Mouse (Mus musculus): ENCODE data around the gene Zfp691. TPM values are rescaled to one million over a fixed set of nuclear protein-coding genes. Genes with fewer than 3 reads are reported as not detected.

Zfp691 gene
- total RNA-seq (2012; rRNA removed): 6.3 and 6.7 TPM in 2 replicates
- 1 to 10 TPM in 1 of 2 experiments, not detected in 1; 9.9 TPM for polyA plus RNA-seq (2012; ENCODE audit: insufficient read depth in 1 of 2, insufficient read length in 2 of 2, low read depth in 1 of 2, low replicate concordance in 2 of 2, missing spikeins in 1 of 2)

- H3K4me1 ChIP-seq (ENCODE audit: control insufficient read depth in 1 of 2, insufficient read depth in 2 of 2, low read length in 2 of 2): peaks cover 0 to 8% of the 10 kb centered on the region in 2 experiments; a peak in 2 of 4 replicates
- peaks cover 0 to 11% of the 10 kb centered on the region in 2 experiments; a peak in 3 of 4 replicates for H3K36me3 ChIP-seq (ENCODE audit: control insufficient read depth in 1 of 2, insufficient read depth in 2 of 2, low read length in 2 of 2)
- H3K9me3 ChIP-seq (replicated peaks; ENCODE audit: insufficient read depth, low read length): no peaks in the 10 kb centered on the region
- peak within 1 kb of the TSS; percentile 72 to 98 for H3K4me3 ChIP-seq (ENCODE audit: control insufficient read depth in 1 of 2, insufficient read depth in 1 of 2, low read depth in 2 of 2, low read length in 2 of 2)
- H3K79me2 ChIP-seq (ENCODE audit: control insufficient read depth, insufficient read depth, low read length, poor library complexity): peaks cover 10% of the 10 kb centered on the region
- peak; percentile 97 for DNase-seq (ENCODE audit: low read depth, low spot score)
- peak within 1 kb of the TSS; percentile 8; the same call in 1 of the 2 replicates for H3K27ac ChIP-seq (ENCODE audit: control insufficient read depth, low read depth, low read length)
- H3K9ac ChIP-seq (ENCODE audit: control insufficient read depth, low read depth, low read length, poor library complexity, severe bottlenecking): peak within 1 kb of the TSS; percentile 77
- no peaks in the 10 kb centered on the region for H3K27me3 ChIP-seq (ENCODE audit: control insufficient read depth in 1 of 2, insufficient read depth in 2 of 2, low read length in 2 of 2)
- TF ChIP-seq RAD21 (IDR thresholded peaks at IDR 0.05; ENCODE audit: low read depth, low read length) (no peak), ZMIZ1 (IDR thresholded peaks at IDR 0.05; ENCODE audit: low read depth, low read length) (peak; percentile 80), ETS1 (IDR thresholded peaks at IDR 0.05; ENCODE audit: low read depth, low read length) (peak; percentile 9; the same call in 1 of the 2 replicates), GABPA (IDR thresholded peaks at IDR 0.05; ENCODE audit: low read depth, low read length) (no peak), TBP (IDR thresholded peaks at IDR 0.05; ENCODE audit: low read depth, low read length) (peak; percentile 26; the same call in 1 of the 2 replicates), TAL1 (IDR thresholded peaks at IDR 0.05; ENCODE audit: low read length) (no peak), EP300 (IDR thresholded peaks at IDR 0.05; ENCODE audit: low read depth in 1 of 2, low read length in 2 of 2) (no peak), SMC3 (IDR thresholded peaks at IDR 0.05; ENCODE audit: low read depth, low read length) (no peak), E2F4 (IDR thresholded peaks at IDR 0.05; ENCODE audit: borderline replicate concordance, low read depth, low read length) (no peak), MAFK (IDR thresholded peaks at IDR 0.05; ENCODE audit: borderline replicate concordance, low read depth, low read length) (no peak), MAX (IDR thresholded peaks at IDR 0.05; ENCODE audit: low read length) (peak; percentile 44), POLR2A (IDR thresholded peaks at IDR 0.05; ENCODE audit: control insufficient read depth in 1 of 2, insufficient read depth in 1 of 2, low read depth in 1 of 2, low read length in 2 of 2, poor library complexity in 1 of 2) (peak; percentile 67 to 68; a peak in 3 of 4 replicates), MEF2A (IDR thresholded peaks at IDR 0.05; ENCODE audit: extremely low read depth, insufficient replicate concordance, low read depth, low read length, poor library complexity, severe bottlenecking) (no peak), ZKSCAN1 (IDR thresholded peaks at IDR 0.05; ENCODE audit: low read depth, low read length) (0 out of 2 replicates have a peak, but pooled peaks have one; percentile 31), MAZ (IDR thresholded peaks at IDR 0.05; ENCODE audit: low read depth, low read length) (peak; percentile 89; the same call in 1 of the 2 replicates), USF1 (IDR thresholded peaks at IDR 0.05; ENCODE audit: low read depth, low read length) (no peak), CHD2 (IDR thresholded peaks at IDR 0.05; ENCODE audit: low read length) (peak; percentile 94), ZNF384 (IDR thresholded peaks at IDR 0.05; ENCODE audit: low read depth, low read length) (0 out of 2 replicates have a peak, but pooled peaks have one; percentile 9), MYC (IDR thresholded peaks at IDR 0.05; ENCODE audit: low read depth, low read length) (peak; percentile 68; the same call in 1 of the 2 replicates), JUND (IDR thresholded peaks at IDR 0.05; ENCODE audit: low read depth, low read length) (peak; percentile 24; the same call in 1 of the 2 replicates), CTCF (IDR thresholded peaks at IDR 0.05 in 2 of 3, conservative IDR thresholded peaks at IDR 0.05 in 1 of 3; ENCODE audit: control insufficient read depth in 1 of 3, insufficient read depth in 1 of 3, low read depth in 2 of 3, low read length in 3 of 3, poor library complexity in 1 of 3, severe bottlenecking in 1 of 3) (no peak), NRF1 (IDR thresholded peaks at IDR 0.05; ENCODE audit: insufficient read depth, low read depth, low read length, poor library complexity, severe bottlenecking) (peak; percentile 47; the same call in 1 of the 2 replicates), MXI1 (IDR thresholded peaks at IDR 0.05; ENCODE audit: low read depth, low read length) (peak; percentile 69), TCF12 (IDR thresholded peaks at IDR 0.05; ENCODE audit: low read depth, low read length) (no peak; the same call in 1 of the 2 replicates), POLR2AphosphoS2 (IDR thresholded peaks at IDR 0.05; ENCODE audit: low read length) (no peak), NELFE (IDR thresholded peaks at IDR 0.05; ENCODE audit: low read depth, low read length) (peak; percentile 69), BHLHE40 (IDR thresholded peaks at IDR 0.05; ENCODE audit: borderline replicate concordance, low read depth, low read length) (no peak), ELF1 (IDR thresholded peaks at IDR 0.05; ENCODE audit: low read depth, low read length) (peak; percentile 85), KAT2A (conservative IDR thresholded peaks at IDR 0.05; ENCODE audit: low read depth, low read length) (peak; percentile 96), GATA1 (IDR thresholded peaks at IDR 0.05; ENCODE audit: low read depth, low read length) (no peak), ZC3H11A (IDR thresholded peaks at IDR 0.05; ENCODE audit: low read depth, low read length) (no peak), UBTF (IDR thresholded peaks at IDR 0.05; ENCODE audit: borderline replicate concordance, insufficient read depth, low read depth, low read length) (no peak), RCOR1 (IDR thresholded peaks at IDR 0.05; ENCODE audit: low read depth, low read length) (no peak), CHD1 (IDR thresholded peaks at IDR 0.05; ENCODE audit: low read depth, low read length) (no peak), USF2 (IDR thresholded peaks at IDR 0.05; ENCODE audit: borderline replicate concordance in 1 of 2, insufficient read depth in 1 of 2, low read depth in 1 of 2, low read length in 2 of 2) (no peak)
Observed at GRCm38 (mm10) chr4:119173851-119174453, at the start of gene Zfp691. Zfp691 (minus strand) TSS chr4:119174195.
